Comparison of ENCODE assay signal across 17 mouse cellular contexts in the genomic region with DNA sequence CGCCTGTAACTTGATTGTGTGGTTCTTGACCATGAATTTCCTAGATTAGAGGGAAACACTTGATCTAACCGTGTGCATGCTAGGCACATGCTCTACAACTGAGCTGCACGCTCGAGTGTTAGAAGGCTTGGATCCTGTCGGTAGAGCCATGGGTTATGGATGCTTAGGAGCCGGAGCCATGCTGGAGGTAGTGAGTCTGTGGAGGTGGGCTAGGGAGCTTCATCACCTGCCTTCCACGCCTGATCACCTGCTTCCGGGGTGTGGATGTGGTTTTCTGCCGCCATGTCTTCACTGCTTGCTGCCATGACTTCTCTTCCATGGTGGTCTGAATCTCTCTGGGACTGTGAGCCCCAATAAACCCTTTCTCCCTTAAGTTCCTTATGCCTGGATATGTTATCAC. TPM values are rescaled to one million over a fixed set of nuclear protein-coding genes. Genes with fewer than 3 reads are reported as not detected.
DNase-seq lines count a peak whose midpoint lies in the region; ATAC-seq and TF ChIP-seq lines count a peak whose summit lies in the region.
"Had no signal": no experiment of that assay in that cellular context is flagged by ENCODE, and none has a peak within 500 bp of the region (broad histone marks: within the 10 kb centered on the region; RNA-seq: fewer than 3 reads in every experiment).

No protein-coding gene starts in this region.

- no peaks in the 10 kb centered on the region for H3K9me3 ChIP-seq in heart, embryonic 13.5 days
- H3K9me3 ChIP-seq in midbrain, embryonic 12.5 days, result no peaks in the 10 kb centered on the region
- no peaks in the 10 kb centered on the region for H3K9me3 ChIP-seq in midbrain, postnatal 0 days (ENCODE audit: low read length)
- H3K9me3 ChIP-seq in intestine, embryonic 15.5 days, result no peaks in the 10 kb centered on the region
- H3K9me3 ChIP-seq: heart, embryonic 15.5 days; stomach, embryonic 15.5 days had no signal

- peaks cover 35% of the 10 kb centered on the region for H3K4me1 ChIP-seq in heart, embryonic 13.5 days
- H3K4me1 ChIP-seq in midbrain, embryonic 12.5 days, result peaks cover 27% of the 10 kb centered on the region
- peaks cover 11% of the 10 kb centered on the region; the same call in 1 of the 2 replicates for H3K4me1 ChIP-seq in midbrain, postnatal 0 days (ENCODE audit: insufficient read depth, low read length)
- peaks cover 16% of the 10 kb centered on the region for H3K4me1 ChIP-seq in intestine, embryonic 15.5 days (replicated peaks)

- 0 out of 2 replicates have a peak overlapping the region, but pooled peaks have one; percentile 3 for H3K9ac ChIP-seq in heart, embryonic 13.5 days
- H3K9ac ChIP-seq in midbrain, embryonic 12.5 days (replicated peaks), result 0 out of 2 replicates have a peak overlapping the region, but pooled peaks have one; percentile 15
- no peak overlapping the region for H3K9ac ChIP-seq in midbrain, postnatal 0 days (replicated peaks; ENCODE audit: low read length, poor library complexity, severe bottlenecking)
- H3K9ac ChIP-seq in intestine, embryonic 15.5 days, result no peak overlapping the region
- H3K9ac ChIP-seq: heart, embryonic 15.5 days; stomach, embryonic 15.5 days had no signal

- H3K36me3 ChIP-seq in heart, embryonic 13.5 days, result peaks cover 32% of the 10 kb centered on the region
- H3K36me3 ChIP-seq in midbrain, embryonic 12.5 days, result peaks cover 30% of the 10 kb centered on the region
- peaks cover 14% of the 10 kb centered on the region for H3K36me3 ChIP-seq in midbrain, postnatal 0 days (ENCODE audit: insufficient read depth, low read length)
- peaks cover 6% of the 10 kb centered on the region; the same call in 1 of the 2 replicates for H3K36me3 ChIP-seq in intestine, embryonic 15.5 days

- H3K4me3 ChIP-seq in heart, embryonic 13.5 days, result no peak overlapping the region
- H3K4me3 ChIP-seq in midbrain, embryonic 12.5 days, result peak overlapping the region; percentile 89; the same call in 1 of the 2 replicates
- no peak overlapping the region for H3K4me3 ChIP-seq in midbrain, postnatal 0 days (ENCODE audit: low read depth, low read length)
- H3K4me3 ChIP-seq in intestine, embryonic 15.5 days (replicated peaks), result no peak overlapping the region

- H3K27me3 ChIP-seq in heart, embryonic 13.5 days (replicated peaks), result no peaks in the 10 kb centered on the region
- peaks cover 4% of the 10 kb centered on the region; the same call in 1 of the 2 replicates for H3K27me3 ChIP-seq in midbrain, embryonic 12.5 days
- no peaks in the 10 kb centered on the region for H3K27me3 ChIP-seq in midbrain, postnatal 0 days (ENCODE audit: insufficient read depth, low read length)
- no peaks in the 10 kb centered on the region for H3K27me3 ChIP-seq in intestine, embryonic 15.5 days (replicated peaks)
- H3K27me3 ChIP-seq: heart, embryonic 15.5 days; stomach, embryonic 15.5 days had no signal

- ATAC-seq in heart, embryonic 13.5 days (ENCODE audit: extremely low read depth, insufficient number of reproducible peaks, low FRiP score, low TSS enrichment), result no peak
- no peak for ATAC-seq in midbrain, embryonic 12.5 days (ENCODE audit: low FRiP score, low read depth)
- no peak for ATAC-seq in midbrain, postnatal 0 days (ENCODE audit: low FRiP score)
- ATAC-seq in intestine, embryonic 15.5 days, result no peak

- DNase-seq in heart, adult 9 months (ENCODE audit: low spot score in 2 of 2), result no peak
- DNase-seq in midbrain, postnatal 0 days (ENCODE audit: low spot score), result no peak
- DNase-seq in MEL-GATA-1-ER (ENCODE audit: extremely low read depth, low read depth), result peak; percentile 20
- DNase-seq in kidney, postnatal 25 days, result no peak
- DNase-seq: adrenal gland, postnatal 10 days; cerebellum, adult 11-12 months; cerebellum, postnatal 36 days; gastrocnemius, postnatal 36 days; lung, postnatal 10 days; right cerebral cortex, postnatal 14 days; thymus, adult 2 months had no signal

- 86% methylated on average over 9 of the region's 9 CpGs for WGBS in heart, embryonic 13.5 days
- WGBS in midbrain, embryonic 12.5 days, result 93% methylated on average over 9 of the region's 9 CpGs
- 93% methylated on average over 9 of the region's 9 CpGs for WGBS in midbrain, postnatal 0 days
- 96% methylated on average over 9 of the region's 9 CpGs for WGBS in intestine, embryonic 15.5 days

- no peak overlapping the region for H3K27ac ChIP-seq in heart, embryonic 13.5 days (replicated peaks)
- no peak overlapping the region for H3K27ac ChIP-seq in midbrain, embryonic 12.5 days (replicated peaks)
- H3K27ac ChIP-seq in midbrain, postnatal 0 days (ENCODE audit: low read depth, low read length), result no peak overlapping the region
- no peak overlapping the region for H3K27ac ChIP-seq in intestine, embryonic 15.5 days
- H3K27ac ChIP-seq: heart, embryonic 15.5 days; stomach, embryonic 15.5 days had no signal

- H3K4me2 ChIP-seq in heart, embryonic 13.5 days, result no peak overlapping the region
- no peak overlapping the region for H3K4me2 ChIP-seq in midbrain, embryonic 12.5 days (replicated peaks)
- H3K4me2 ChIP-seq in midbrain, postnatal 0 days (ENCODE audit: low read depth, low read length, poor library complexity, severe bottlenecking), result no peak overlapping the region
- no peak overlapping the region for H3K4me2 ChIP-seq in intestine, embryonic 15.5 days (replicated peaks)

- TF ChIP-seq CTCF in midbrain, postnatal 0 days (IDR thresholded peaks at IDR 0.05), result no peak

RNA-seq across cellular contexts. Expression of gene Mrps5, which starts 1.9 kb away (rescaled TPM):
- polyA plus RNA-seq in heart, embryonic 13.5 days (2015; fragmentation: Nextera tagmentation; extraction: Ambion mirVana), result 123 and 136 TPM in 2 replicates
- polyA plus RNA-seq in midbrain, embryonic 12.5 days (2016; fragmentation: Nextera tagmentation; extraction: Ambion mirVana), result 151 and 168 TPM in 2 replicates
- 69.4 and 87.5 TPM in 2 replicates for total RNA-seq in midbrain, postnatal 0 days (2014; rRNA removed)
- polyA plus RNA-seq in midbrain, postnatal 0 days (2015; fragmentation: Nextera tagmentation; extraction: Ambion mirVana), result 134 and 140 TPM in 2 replicates
- 155 and 165 TPM in 2 replicates for polyA plus RNA-seq in intestine, embryonic 15.5 days (2015; fragmentation: Nextera tagmentation; extraction: Ambion mirVana)

RNA-seq across cellular contexts. Expression of gene Zfp661, which starts 2.0 kb away (rescaled TPM):
- 1.8 and 2.5 TPM in 2 replicates for polyA plus RNA-seq in heart, embryonic 13.5 days (2015; fragmentation: Nextera tagmentation; extraction: Ambion mirVana)
- 9.4 TPM in 2 replicates for polyA plus RNA-seq in midbrain, embryonic 12.5 days (2016; fragmentation: Nextera tagmentation; extraction: Ambion mirVana)
- total RNA-seq in midbrain, postnatal 0 days (2014; rRNA removed), result 6.8 and 7.0 TPM in 2 replicates
- 3.7 and 4.1 TPM in 2 replicates for polyA plus RNA-seq in midbrain, postnatal 0 days (2015; fragmentation: Nextera tagmentation; extraction: Ambion mirVana)
- polyA plus RNA-seq in intestine, embryonic 15.5 days (2015; fragmentation: Nextera tagmentation; extraction: Ambion mirVana), result 3.5 and 3.6 TPM in 2 replicates

RNA-seq across cellular contexts. Expression of gene Prom2, which starts 47.6 kb away (rescaled TPM):
- polyA plus RNA-seq in heart, embryonic 13.5 days (2015; fragmentation: Nextera tagmentation; extraction: Ambion mirVana), result 0.10 and 0.19 TPM in 2 replicates
- 0.31 and 0.62 TPM in 2 replicates for polyA plus RNA-seq in midbrain, embryonic 12.5 days (2016; fragmentation: Nextera tagmentation; extraction: Ambion mirVana)
- 0.44 TPM in 1 of 2 replicates, not detected in the other for total RNA-seq in midbrain, postnatal 0 days (2014; rRNA removed)
- polyA plus RNA-seq in midbrain, postnatal 0 days (2015; fragmentation: Nextera tagmentation; extraction: Ambion mirVana), result 0.06 and 0.09 TPM in 2 replicates
- 0.63 and 0.65 TPM in 2 replicates for polyA plus RNA-seq in intestine, embryonic 15.5 days (2015; fragmentation: Nextera tagmentation; extraction: Ambion mirVana)
- total RNA-seq: gastrocnemius, postnatal 36 days; liver, adult 2 months had no signal

Comparison
In these comparisons a context has a peak if more than half of its experiments do, and no peak if none do; other contexts are left out.
1. H3K9ac ChIP-seq: peak in heart, embryonic 13.5 days (single experiment) and midbrain, embryonic 12.5 days (single experiment); none in midbrain, postnatal 0 days (single experiment) and intestine, embryonic 15.5 days (single experiment).